Mouse (Mus musculus): ENCODE data around the gene Kcna5.

DNA sequence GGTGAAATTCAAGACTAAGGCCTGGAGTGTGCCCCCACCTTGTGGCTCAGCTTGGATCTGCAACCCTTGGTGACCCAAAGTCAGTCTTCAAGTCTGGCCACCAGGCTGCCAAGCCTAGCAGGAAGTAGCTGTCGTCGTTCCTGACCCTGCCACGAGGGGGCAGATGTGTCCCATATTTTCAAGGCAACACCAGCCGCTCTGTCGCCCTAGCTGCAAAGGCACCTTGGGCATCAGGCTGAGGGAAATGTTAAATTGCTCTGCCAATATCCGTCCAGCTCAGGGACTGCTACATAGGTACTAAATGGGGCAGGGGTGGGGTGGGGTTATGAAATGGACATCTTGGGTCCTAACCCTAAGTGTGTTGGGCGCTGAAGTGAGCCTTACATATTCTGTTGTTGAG lies 28.7 kb upstream of the Kcna5 start:
- TF ChIP-seq HCFC1 (IDR thresholded peaks at IDR 0.05; ENCODE audit: borderline replicate concordance, insufficient read depth, low read length) (0 out of 2 replicates have a peak, but pooled peaks have one; percentile 44), ZC3H11A (IDR thresholded peaks at IDR 0.05; ENCODE audit: borderline replicate concordance, low read depth, low read length) (no peak), MAFK (IDR thresholded peaks at IDR 0.05; ENCODE audit: insufficient read depth, low read depth, low read length) (no peak), ZNF384 (IDR thresholded peaks at IDR 0.05; ENCODE audit: low read depth, low read length) (no peak), CHD2 (IDR thresholded peaks at IDR 0.05; ENCODE audit: low read depth, low read length) (no peak)

Data from ES-E14 (cell line).